Mouse (Mus musculus) spleen, postnatal 14 days (tissue): ENCODE measurements at regions not wholly inside any gene's neighbourhood (a gene's known extent, or its start where the extent isn't known, plus 50 kb on each side); places are given as distances from the start of the nearest gene placed in this dataset.

Experiments
- DNase-seq, 2 experiments: peaks; one replicate each; pipeline ENCODE4 v3.0.0; 2021 to 2022; ENCODE audit warnings: low spot score in 2 of 2

DNA sequence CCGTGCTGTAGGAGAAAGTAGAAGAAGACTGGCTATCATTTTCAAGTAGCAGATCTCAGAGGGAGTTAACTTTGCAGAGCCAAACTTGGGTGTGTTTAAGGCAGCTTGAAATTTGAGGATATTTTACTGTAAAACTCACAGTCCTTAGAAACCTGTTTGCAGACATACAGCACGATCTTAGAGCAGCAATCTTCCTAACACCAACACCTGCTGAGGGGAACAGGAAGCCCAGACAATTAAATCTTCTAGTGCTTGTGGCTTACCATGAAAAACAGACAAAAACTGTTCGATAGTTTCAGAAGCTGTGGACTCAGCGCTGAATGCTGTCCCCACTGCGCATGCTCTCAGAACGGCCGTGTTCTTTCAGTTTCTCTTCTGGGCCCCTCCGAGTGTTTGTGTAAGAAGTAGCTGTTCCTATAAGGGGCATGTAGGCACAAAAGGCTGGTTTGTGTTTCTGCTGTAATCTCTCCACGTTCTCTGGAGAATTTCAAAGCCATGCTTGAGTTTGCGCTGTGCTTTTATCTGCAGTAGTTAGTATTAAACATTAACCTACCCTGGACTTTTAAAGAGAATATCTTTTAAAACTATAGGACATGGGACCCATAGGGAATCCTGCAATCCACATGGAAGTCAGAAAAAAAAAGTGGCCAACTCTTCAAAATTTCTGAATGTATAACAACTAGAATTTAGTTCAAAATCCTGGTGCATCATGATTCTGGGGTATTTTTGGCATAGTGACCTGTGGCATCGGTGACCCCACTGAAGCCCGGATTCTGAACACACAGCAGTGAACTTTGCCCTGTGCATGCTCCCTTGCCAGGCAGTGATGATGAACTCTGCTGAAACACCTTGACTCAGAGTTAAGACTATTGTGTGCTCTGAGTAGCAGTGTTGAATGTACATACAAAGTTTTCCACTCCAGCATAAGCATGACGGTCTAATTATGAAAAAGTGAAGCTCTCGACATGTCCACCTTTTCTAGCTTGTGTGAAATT is 584.4 kb downstream of the Etnk1 start:
- DNase-seq: peak; percentile 37 to 38

DNA sequence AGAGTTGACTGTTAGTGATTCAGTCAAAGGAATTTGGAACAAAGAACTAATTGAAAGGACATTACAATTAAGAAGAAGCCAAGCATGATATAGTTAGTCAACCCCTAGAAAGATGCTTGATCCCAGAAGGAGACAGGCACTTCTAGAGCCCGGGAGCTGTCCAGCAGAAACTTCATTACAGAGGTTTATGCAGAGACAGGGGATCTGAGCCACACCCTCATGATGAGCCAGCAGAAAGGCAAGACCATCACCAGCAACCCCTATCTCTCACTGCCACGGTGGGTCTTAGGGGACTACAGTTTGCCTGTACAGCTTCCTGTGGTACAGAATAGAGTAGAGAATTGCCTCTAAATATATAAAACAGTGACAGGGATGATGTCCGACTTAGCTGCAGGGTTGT is 590.4 kb downstream of the Etnk1 start:
- DNase-seq: no peak

GRCm38 (mm10) chr6:143768115-143768514 is 601.1 kb downstream of the Etnk1 start:
- no peak for DNase-seq
